Mouse (Mus musculus) gastrocnemius, postnatal 10 days (tissue): Measurements from ENCODE around the gene Adam8. TPM values are rescaled to one million over a fixed set of nuclear protein-coding genes. Genes with fewer than 3 reads are reported as not detected.

Source experiments
- DNase-seq: peaks from one replicate; pipeline ENCODE4 v3.0.0; 2021; ENCODE audit warnings: mixed read lengths
- microRNA-seq, 2 experiments: library from miRNA; unstranded; fragments of <30 nt; microRNA quantifications; one replicate each; pipeline ENCODE4 v1.2.0; 2021
- total RNA-seq, 2 experiments: library from RNA; stranded (reverse); gene quantifications; 2 replicates each; pipeline ENCODE4 v1.2.3; 2021

Gene Adam8
- total RNA-seq, 2 experiments from 2014 or later: 0.35 to 1.1 TPM

DNA sequence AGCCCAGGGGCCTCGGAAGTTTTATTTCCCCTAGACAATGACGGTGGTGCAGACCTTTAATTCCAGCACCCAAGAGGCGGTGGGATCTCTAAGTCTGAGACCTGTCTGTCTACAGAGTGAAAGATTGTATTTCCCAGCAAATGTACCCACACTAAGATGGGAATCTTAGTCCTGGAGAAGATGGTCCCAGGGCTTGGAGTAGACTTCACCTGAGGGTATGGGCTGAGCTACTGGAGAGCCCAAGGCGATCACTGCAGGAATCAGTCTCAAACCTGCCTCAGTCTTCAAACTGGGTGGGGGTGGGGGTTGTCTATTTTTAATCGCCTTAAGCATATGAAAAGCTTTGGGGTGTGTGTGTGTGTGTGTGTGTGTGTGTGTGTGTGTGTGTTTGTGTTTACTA lies 46.3 kb downstream of the Adam8 start:
- no peak for DNase-seq

GRCm38 (mm10) chr7:139945516-139945915 lies 46.8 kb downstream of the Adam8 start:
- DNase-seq: no peak

DNA sequence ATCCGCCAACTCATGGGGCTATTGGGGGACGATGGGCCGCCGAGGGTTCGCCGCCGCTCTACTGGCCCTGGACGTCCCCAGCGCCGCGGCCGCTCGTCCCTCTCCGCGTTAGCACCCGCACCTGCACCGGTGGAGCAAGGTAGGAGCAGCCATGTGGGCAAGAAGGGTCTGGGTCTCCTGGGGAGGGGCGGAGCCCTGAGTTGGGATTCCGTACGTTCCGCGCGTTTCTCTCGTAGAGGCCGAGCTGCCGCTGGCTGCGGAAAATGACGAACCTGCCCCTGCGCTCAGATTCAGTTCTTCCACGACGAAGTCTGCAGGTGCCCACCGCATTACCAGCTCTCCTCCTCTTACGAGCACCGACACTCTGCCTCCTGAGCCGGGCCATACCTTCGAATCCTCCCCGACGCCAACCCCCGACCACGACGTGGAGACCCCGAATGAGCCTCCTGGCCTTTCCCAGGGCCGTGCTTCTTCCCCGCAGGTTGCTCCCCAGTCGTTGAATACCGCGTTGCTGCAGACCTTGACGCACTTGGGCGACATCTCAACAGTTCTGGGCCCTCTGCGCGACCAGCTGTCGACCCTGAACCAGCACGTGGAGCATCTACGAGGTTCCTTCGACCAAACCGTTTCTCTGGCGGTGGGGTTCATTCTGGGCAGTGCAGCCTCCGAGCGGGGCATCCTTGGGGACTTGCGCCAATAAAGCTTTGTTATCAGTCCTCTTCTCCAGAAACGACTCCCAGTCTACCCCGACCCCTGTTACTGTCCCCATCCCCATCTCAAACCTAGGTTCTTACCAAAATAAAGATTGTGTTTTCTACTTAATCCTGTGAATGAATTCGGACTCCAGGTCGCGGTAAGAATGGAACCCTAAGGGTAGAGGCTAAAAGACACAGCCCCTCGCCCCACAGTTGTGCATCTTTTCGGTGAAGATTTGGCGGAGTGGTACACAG lies 47.8 kb downstream of the Adam8 start:
- DNase-seq: no peak

GRCm38 (mm10) chr7:139943674-139944281 lies 48.6 kb downstream of the Adam8 start, which contains the start of gene Utf1:
TSS of gene Utf1 (plus strand) at chr7:139943789.
- DNase-seq: peak; percentile 30

DNA sequence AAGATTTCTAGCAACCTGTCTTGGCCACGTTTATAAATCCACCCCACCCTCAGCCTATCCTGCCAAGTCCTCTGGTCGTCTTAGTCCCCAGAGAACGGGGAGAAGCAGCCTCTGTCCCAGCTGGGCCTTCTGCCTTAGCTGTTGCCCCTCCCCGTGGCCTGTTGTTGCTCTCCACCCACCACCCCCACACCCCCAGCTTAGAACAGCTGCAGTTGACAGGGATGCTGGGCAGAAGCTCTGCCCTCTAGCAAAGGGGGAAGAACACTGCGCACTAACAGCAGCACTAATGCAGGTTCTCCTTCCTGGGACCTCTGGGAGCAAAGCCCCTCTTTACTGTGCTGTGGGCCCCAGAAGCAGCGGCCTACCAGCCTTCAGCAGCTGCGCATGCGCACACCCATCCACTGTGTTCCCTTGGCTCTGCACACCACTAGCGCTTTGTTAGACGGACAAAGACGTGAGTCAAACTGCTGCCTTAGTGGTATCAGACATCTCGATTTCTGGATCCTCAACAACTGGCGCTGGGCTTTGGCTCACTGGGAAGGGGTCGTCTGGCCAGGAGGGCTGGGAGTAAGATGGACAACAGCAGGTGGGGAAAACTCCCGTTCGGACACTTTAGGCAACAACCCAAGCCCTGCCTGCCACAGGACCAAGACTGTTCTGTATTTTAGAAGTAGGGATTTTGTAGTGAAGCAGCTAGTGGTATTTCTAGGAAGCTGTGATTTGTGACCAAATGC lies 51.7 kb downstream of the Adam8 start:
- DNase-seq: peak; percentile 17

GRCm38 (mm10) chr7:139937810-139938209 lies 54.6 kb downstream of the Adam8 start:
- no peak for DNase-seq

- no peak for DNase-seq
Measured at GRCm38 (mm10) chr7:139937138-139937537, 55.2 kb downstream of the Adam8 start.

GRCm38 (mm10) chr7:139936705-139937104 lies 55.7 kb downstream of the Adam8 start:
- DNase-seq: no peak

DNA sequence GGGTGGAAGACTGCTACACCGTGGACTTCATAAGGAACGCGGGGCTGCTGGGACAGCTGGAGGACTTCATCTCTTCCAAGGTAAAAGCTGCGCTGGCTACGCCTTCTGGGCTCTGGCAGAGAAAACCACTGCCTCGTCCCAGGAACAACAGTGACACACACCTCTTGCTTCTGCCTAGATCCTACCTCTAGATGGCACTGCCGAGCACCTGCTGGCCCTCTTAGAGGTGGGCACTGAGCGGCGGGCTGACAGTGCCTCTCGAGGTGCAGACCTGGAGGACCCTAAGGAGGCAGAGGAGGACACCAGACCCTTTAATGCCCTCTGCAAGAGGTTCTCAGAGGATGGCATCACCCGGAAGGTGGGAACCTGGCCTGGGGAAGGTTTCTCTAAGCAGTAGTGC lies 61.6 kb downstream of the Adam8 start:
- peak; percentile 47 for DNase-seq

Small RNA genes within 50 kb of the gene (microRNA-seq; reads per million reads assigned to microRNA genes)
- 0 to 0.32 reads per million in 2 experiments for gene Mir202
- 0 to 0.32 reads per million in 2 experiments for gene Mir7062
- gene mmu-mir-7686: 0 reads per million in 2 experiments

Other genes with a start within 250 kb of the Adam8 start
- gene Adgra1, start 158.4 kb downstream of the Adam8 start, total RNA-seq: under 1 TPM; 0.20 to 0.26 TPM
- under 1 TPM; 0.27 to 0.40 TPM for gene Kndc1, start 97.9 kb downstream of the Adam8 start, total RNA-seq
- gene Utf1, start 48.8 kb downstream of the Adam8 start, total RNA-seq: not detected
- not detected for gene 6430531B16Rik, start 13.8 kb downstream of the Adam8 start, total RNA-seq
- 1 to 10 TPM; 8.8 to 10.0 TPM for gene Zfp511, start 43.8 kb upstream of the Adam8 start, total RNA-seq
- gene Tubgcp2, start 44.1 kb upstream of the Adam8 start, total RNA-seq: 10 to 100 TPM; 21.9 to 29.6 TPM
- gene Msx3, start 56.5 kb upstream of the Adam8 start, total RNA-seq: not detected
- under 1 TPM in 1 of 2 experiments, not detected in 1; 0.36 TPM for gene Caly, start 90.0 kb upstream of the Adam8 start, total RNA-seq
- not detected for gene Prap1, start 100.8 kb upstream of the Adam8 start, total RNA-seq
- gene Fuom, start 109.9 kb upstream of the Adam8 start, total RNA-seq: 10 to 100 TPM; 31.2 TPM
- gene Paox, start 123.2 kb upstream of the Adam8 start, total RNA-seq: 1 to 10 TPM; 4.7 to 4.8 TPM
- 10 to 100 TPM; 83.5 to 93.1 TPM for gene Echs1, start 123.9 kb upstream of the Adam8 start, total RNA-seq
- 10 to 100 TPM; 21.9 to 23.5 TPM for gene Mtg1, start 145.0 kb upstream of the Adam8 start, total RNA-seq
- gene Sprn, start 162.3 kb upstream of the Adam8 start, total RNA-seq: under 1 TPM; 0.56 to 0.61 TPM
- gene Olfr522, start 172.2 kb upstream of the Adam8 start, total RNA-seq: not detected
- not detected for gene Olfr523, start 180.7 kb upstream of the Adam8 start, total RNA-seq
- not detected for gene Olfr524, start 213.4 kb upstream of the Adam8 start, total RNA-seq
- not detected for gene Cd163l1, start 225.7 kb upstream of the Adam8 start, total RNA-seq